Mouse (Mus musculus) heart, embryonic 15.5 days (tissue): ENCODE data around the gene Anapc2. TPM values are rescaled to one million over a fixed set of nuclear protein-coding genes. Genes with fewer than 3 reads are reported as not detected.

Experiments used
- ATAC-seq: fragments of 200-750 bp; cut with Nextera tagmentation; replicated peaks from 2 replicates; pipeline ENCODE4 v1.8.0; 2017; ENCODE audit warnings: low read depth, moderate TSS enrichment; ENCODE audit not compliant: insufficient number of reproducible peaks, insufficient read depth, low FRiP score
- H3K27ac ChIP-seq: fragments of 300-500 bp; sonication (generic); 2 replicates; pipeline ENCODE4 v1.5.1; 2015; ENCODE audit warnings: mild to moderate bottlenecking, inconsistent platforms
- H3K27me3 ChIP-seq: fragments of 300-500 bp; sonication (generic); 2 replicates; pipeline ENCODE4 v1.6.1; 2015; ENCODE audit warnings: inconsistent platforms
- H3K36me3 ChIP-seq: fragments of 300-500 bp; sonication (generic); 2 replicates; pipeline ENCODE4 v1.6.1; 2015; ENCODE audit warnings: mild to moderate bottlenecking, inconsistent platforms
- H3K4me1 ChIP-seq: fragments of 300-500 bp; sonication (generic); replicated peaks from 2 replicates; pipeline ENCODE4 v1.6.1; 2015; ENCODE audit warnings: inconsistent platforms
- H3K4me2 ChIP-seq: fragments of 300-500 bp; sonication (generic); 2 replicates; pipeline ENCODE4 v1.6.1; 2015; ENCODE audit warnings: inconsistent platforms, mild to moderate bottlenecking, moderate library complexity
- H3K4me3 ChIP-seq: fragments of 300-500 bp; sonication (generic); 2 replicates; pipeline ENCODE4 v1.5.1; 2015; ENCODE audit warnings: mild to moderate bottlenecking, inconsistent platforms
- H3K9ac ChIP-seq: fragments of 300-500 bp; sonication (generic); 2 replicates; pipeline ENCODE4 v1.6.1; 2015; ENCODE audit warnings: mild to moderate bottlenecking, inconsistent platforms
- H3K9me3 ChIP-seq: fragments of 300-500 bp; sonication (generic); replicated peaks from 2 replicates; pipeline ENCODE4 v1.6.1; 2016; ENCODE audit warnings: inconsistent platforms
- WGBS: fragments of 180-500 bp; shearing (Covaris S2); methylation state at CpG from one replicate; pipeline ENCODE4 v1.1.7; 2015; ENCODE audit warnings: mixed read lengths; 5-methylcytosine and 5-hydroxymethylcytosine counted together
- polyA plus RNA-seq: library from polyadenylated mRNA; unstranded; fragments of >200 nt; fragmentation: Nextera tagmentation; extraction: Ambion mirVana; gene quantifications from 2 replicates; pipeline ENCODE4 v1.2.1, GENCODE M21; 2015

Anapc2 gene
- polyA plus RNA-seq = 67.5 and 92.0 TPM in 2 replicates

- Histone ChIP-seq H3K4me1 (peaks cover 30% of the 10 kb centered on the region), H3K4me2 (peak within 1 kb of the TSS; percentile 92), H3K4me3 (peak within 1 kb of the TSS; percentile 96), H3K27ac (peak within 1 kb of the TSS; percentile 92), H3K36me3 (peaks cover 51% of the 10 kb centered on the region), H3K9me3 (no peaks in the 10 kb centered on the region), H3K9ac (peak within 1 kb of the TSS; percentile 88), H3K27me3 (no peaks in the 10 kb centered on the region)
- under 1% methylated on average over 55 of the region's 55 CpGs for WGBS
- ATAC-seq = peak; percentile 97
These were observed at the start of gene Anapc2, which contains the start of gene Ssna1 for GRCm38 (mm10) chr2:25271827-25272511. Gene Anapc2, plus strand, starts transcription at chr2:25272478. Gene Ssna1, minus strand, starts transcription at chr2:25272438.

- Histone ChIP-seq H3K4me1 (peaks cover 23% of the 10 kb centered on the region), H3K4me2 (peak overlapping the region; percentile 85), H3K27me3 (no peaks in the 10 kb centered on the region), H3K9me3 (no peaks in the 10 kb centered on the region), H3K27ac (peak overlapping the region; percentile 92), H3K9ac (peak overlapping the region; percentile 76), H3K36me3 (peaks cover 11% of the 10 kb centered on the region; the same call in 1 of the 2 replicates), H3K4me3 (peak overlapping the region; percentile 73)
- 2% methylated on average over 44 of the region's 53 CpGs for WGBS
- ATAC-seq = peak; percentile 36
These were observed 48.4 kb upstream of the Anapc2 start for GRCm38 (mm10) chr2:25223681-25224491.

- peak within 1 kb of the TSS; percentile 73 for H3K4me3 ChIP-seq
- no peak for ATAC-seq
- 0 out of 2 replicates have a peak, but pooled peaks cover 2% of the 10 kb centered on the region for H3K27me3 ChIP-seq
- peak within 1 kb of the TSS; percentile 98 for H3K27ac ChIP-seq
- WGBS = 0% methylated on average over 17 of the region's 17 CpGs
- H3K9ac ChIP-seq = peak within 1 kb of the TSS; percentile 76
- H3K36me3 ChIP-seq = peaks cover 11% of the 10 kb centered on the region; the same call in 1 of the 2 replicates
- peak within 1 kb of the TSS; percentile 85 for H3K4me2 ChIP-seq
- H3K9me3 ChIP-seq = no peaks in the 10 kb centered on the region
- peaks cover 25% of the 10 kb centered on the region for H3K4me1 ChIP-seq
These were observed 47.8 kb upstream of the Anapc2 start, which contains the start of gene Tubb4b for GRCm38 (mm10) chr2:25224492-25224765. Gene Tubb4b, minus strand, starts transcription at chr2:25224702.

DNA sequence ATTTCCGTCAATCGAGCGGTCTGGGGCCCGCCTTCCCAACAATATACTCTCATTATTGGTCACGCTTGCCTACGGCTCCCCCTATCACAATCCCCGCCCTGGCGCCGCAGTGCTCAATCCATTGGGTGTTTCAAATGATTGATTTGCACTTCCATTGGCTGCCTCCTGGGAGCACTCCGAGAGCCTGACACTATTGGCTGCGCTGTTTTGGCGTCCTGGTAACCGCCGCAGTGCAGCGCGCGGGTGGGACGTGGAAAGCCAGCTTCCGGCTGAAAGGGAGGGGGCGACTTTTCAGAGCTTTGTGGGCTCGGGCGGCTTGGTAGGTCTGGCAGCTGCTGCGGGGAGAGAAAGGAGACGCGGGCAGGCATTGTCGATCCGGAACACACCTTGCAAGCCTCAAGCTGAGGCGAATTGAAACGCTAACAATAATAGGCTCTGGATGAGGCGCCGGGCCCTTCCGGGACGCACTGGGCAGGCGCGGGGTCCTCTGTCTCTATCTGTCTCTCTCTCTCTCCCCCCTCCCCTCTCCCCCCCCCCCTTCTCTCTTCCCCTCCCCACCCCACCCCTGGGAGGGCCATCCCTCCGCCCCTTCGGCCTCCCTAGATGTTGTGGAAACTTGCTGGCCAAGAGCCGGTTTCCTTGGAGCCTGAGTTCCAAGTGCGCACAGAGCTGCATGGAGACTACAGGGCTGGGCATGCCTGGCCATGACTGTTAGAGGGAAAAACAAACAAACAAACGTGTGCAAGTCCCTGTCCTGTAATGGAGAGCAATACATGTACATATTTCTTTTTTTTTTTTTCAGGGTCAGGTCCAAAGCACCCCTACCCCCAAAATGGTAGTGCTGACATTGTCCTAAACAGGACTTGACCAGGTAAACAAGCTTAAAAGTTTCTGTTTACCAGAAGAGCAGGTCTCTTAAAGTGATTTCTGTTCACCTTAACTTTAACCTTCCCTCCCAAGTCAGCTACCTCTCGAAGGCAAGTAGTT is 47.2 kb upstream of the Anapc2 start:
- Histone ChIP-seq H3K27ac (peak overlapping the region; percentile 98), H3K4me3 (peak overlapping the region; percentile 55), H3K4me1 (peaks cover 25% of the 10 kb centered on the region), H3K4me2 (peak overlapping the region; percentile 61), H3K36me3 (peaks cover 11% of the 10 kb centered on the region; the same call in 1 of the 2 replicates), H3K9ac (peak overlapping the region; percentile 61), H3K9me3 (no peaks in the 10 kb centered on the region), H3K27me3 (peaks cover 8% of the 10 kb centered on the region; the same call in 1 of the 2 replicates)
- ATAC-seq = peak; percentile 94
- 2% methylated on average over 41 of the region's 41 CpGs for whole genome bisulfite sequencing

- H3K4me3 ChIP-seq = peak overlapping the region; percentile 55
- WGBS = 70% methylated on average over 8 of the region's 8 CpGs
- H3K27me3 ChIP-seq = peaks cover 16% of the 10 kb centered on the region
These were observed 46.4 kb upstream of the Anapc2 start for GRCm38 (mm10) chr2:25225811-25226379.

GRCm38 (mm10) chr2:25226864-25227263 is 45.4 kb upstream of the Anapc2 start:
- Histone ChIP-seq H3K4me2 (no peak overlapping the region), H3K27me3 (peaks cover 22% of the 10 kb centered on the region), H3K27ac (no peak overlapping the region), H3K4me3 (no peak overlapping the region), H3K9ac (no peak overlapping the region), H3K36me3 (peaks cover 2% of the 10 kb centered on the region; the same call in 1 of the 2 replicates), H3K9me3 (no peaks in the 10 kb centered on the region), H3K4me1 (peaks cover 25% of the 10 kb centered on the region)
- no peak for ATAC-seq
- 79% methylated on average over 5 of the region's 5 CpGs for WGBS

More at GRCm38 (mm10) chr2:25225811-25226379, 46.4 kb upstream of the Anapc2 start:
- Histone ChIP-seq H3K9me3 (no peaks in the 10 kb centered on the region), H3K36me3 (peaks cover 11% of the 10 kb centered on the region; the same call in 1 of the 2 replicates), H3K4me2 (peak overlapping the region; percentile 61), H3K27ac (peak overlapping the region; percentile 98), H3K4me1 (peaks cover 25% of the 10 kb centered on the region), H3K9ac (0 out of 2 replicates have a peak overlapping the region, but pooled peaks have one; percentile 61)
- ATAC-seq = no peak

- Histone ChIP-seq H3K4me1 (peaks cover 25% of the 10 kb centered on the region), H3K9ac (no peak overlapping the region), H3K4me3 (no peak overlapping the region), H3K27ac (no peak overlapping the region), H3K36me3 (no peaks in the 10 kb centered on the region), H3K27me3 (peaks cover 23% of the 10 kb centered on the region), H3K4me2 (no peak overlapping the region), H3K9me3 (no peaks in the 10 kb centered on the region)
- ATAC-seq = no peak
- WGBS = 86% methylated on average over 4 of the region's 4 CpGs
These were observed 44.9 kb upstream of the Anapc2 start for GRCm38 (mm10) chr2:25227406-25227805.

DNA sequence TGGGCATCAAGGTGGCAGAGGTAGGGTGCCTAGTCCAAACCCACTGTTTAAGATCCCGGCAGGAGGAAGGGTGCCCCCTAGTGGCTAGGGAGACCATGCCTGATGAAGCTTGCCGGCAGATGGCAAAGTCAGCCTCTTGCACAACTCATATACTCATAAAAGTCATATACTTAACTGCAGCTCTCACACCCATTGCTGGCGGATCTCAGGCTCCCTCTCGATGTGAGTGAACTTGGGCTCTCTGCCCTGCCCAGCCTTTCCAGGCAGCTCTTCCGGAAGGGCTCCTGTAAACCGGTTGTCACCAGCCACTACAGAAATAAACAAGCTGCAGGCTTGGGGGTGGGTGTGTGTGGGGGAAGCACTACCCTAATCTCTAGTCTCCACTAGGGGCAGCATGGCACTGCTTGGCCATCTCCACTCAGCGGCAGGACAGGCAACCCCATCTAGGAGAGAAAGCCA is 43.8 kb upstream of the Anapc2 start:
- H3K27ac ChIP-seq = peak overlapping the region; percentile 73
- ATAC-seq = no peak
- H3K36me3 ChIP-seq = no peaks in the 10 kb centered on the region
- peak overlapping the region; percentile 21 for H3K9ac ChIP-seq
- H3K9me3 ChIP-seq = no peaks in the 10 kb centered on the region
- H3K27me3 ChIP-seq = peaks cover 28% of the 10 kb centered on the region
- H3K4me3 ChIP-seq = peak overlapping the region; percentile 36
- peak overlapping the region; percentile 59 for H3K4me2 ChIP-seq
- under 1% methylated on average over 7 of the region's 7 CpGs for WGBS
- H3K4me1 ChIP-seq = peaks cover 21% of the 10 kb centered on the region

DNA sequence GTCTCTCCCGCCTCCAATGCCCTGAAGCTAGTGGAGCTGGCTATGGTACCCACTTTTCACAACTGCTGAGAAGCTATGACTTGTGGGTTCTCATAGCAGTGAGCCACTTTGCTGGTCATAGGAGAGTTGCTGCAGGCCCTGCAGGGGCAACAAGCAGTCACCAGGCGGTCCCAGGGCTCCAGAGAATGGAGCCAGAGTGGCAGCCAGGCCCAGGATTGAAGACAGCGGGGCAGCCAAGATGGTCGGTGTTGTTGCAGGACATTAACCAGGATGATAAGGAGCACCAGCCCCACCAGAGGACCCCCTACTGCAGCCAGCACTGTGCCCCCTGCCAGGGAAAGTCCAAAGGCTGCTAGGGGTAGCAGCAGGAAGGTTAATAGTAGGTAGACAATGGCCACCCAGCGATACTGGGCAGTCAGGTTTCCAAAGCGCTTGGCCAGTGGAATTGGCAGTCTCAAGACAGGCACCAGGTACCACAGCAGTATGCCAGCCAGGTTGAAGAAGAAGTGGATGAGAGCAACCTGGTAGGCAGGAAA is 43.2 kb upstream of the Anapc2 start:
- Histone ChIP-seq H3K27me3 (peaks cover 28% of the 10 kb centered on the region), H3K27ac (no peak overlapping the region), H3K9me3 (no peaks in the 10 kb centered on the region), H3K36me3 (no peaks in the 10 kb centered on the region), H3K4me1 (peaks cover 17% of the 10 kb centered on the region), H3K4me3 (peak overlapping the region; percentile 36; the same call in 1 of the 2 replicates), H3K9ac (no peak overlapping the region), H3K4me2 (peak overlapping the region; percentile 59; the same call in 1 of the 2 replicates)
- WGBS = 66% methylated on average over 6 of the region's 6 CpGs
- no peak for ATAC-seq

- Histone ChIP-seq H3K9me3 (no peaks in the 10 kb centered on the region), H3K9ac (no peak overlapping the region), H3K4me1 (peaks cover 17% of the 10 kb centered on the region), H3K36me3 (no peaks in the 10 kb centered on the region), H3K27me3 (peaks cover 29% of the 10 kb centered on the region), H3K4me2 (no peak overlapping the region), H3K4me3 (no peak overlapping the region), H3K27ac (no peak overlapping the region)
- ATAC-seq = no peak
- 67% methylated on average over 5 of the region's 5 CpGs for WGBS
These were observed 42.7 kb upstream of the Anapc2 start for GRCm38 (mm10) chr2:25229582-25229981.
